Mouse (Mus musculus) ES-E14 (cell line): ENCODE results near the gene Fkbp4. TPM values are rescaled to one million over a fixed set of nuclear protein-coding genes. Genes with fewer than 3 reads are reported as not detected.

Experiments used
- DNase-seq: peaks from one replicate; pipeline ENCODE4 v3.0.0-alpha.2; 2013; ENCODE audit warnings: low read depth, low spot score
- H3K27ac ChIP-seq: 2 replicates; pipeline ENCODE4 v1.5.1; 2012; ENCODE audit warnings: low read depth, mild to moderate bottlenecking, low read length, moderate library complexity, mixed read lengths; ENCODE audit not compliant: poor library complexity, insufficient read depth, severe bottlenecking
- H3K36me3 ChIP-seq: 2 replicates; pipeline ENCODE4 v1.6.1; 2012; ENCODE audit warnings: mild to moderate bottlenecking, low read length, moderate library complexity, mixed read lengths; ENCODE audit not compliant: control insufficient read depth, poor library complexity, insufficient read depth, severe bottlenecking
- H3K4me1 ChIP-seq, 2 experiments: fragments of 150-350 bp in 1 of 2; sonication (generic) in 1 of 2; 2 replicates each; pipeline ENCODE4 v1.6.1; 2012; ENCODE audit warnings: low read length in 2 of 2, mild to moderate bottlenecking in 1 of 2, mixed read lengths in 1 of 2; ENCODE audit not compliant: control insufficient read depth in 2 of 2, insufficient read depth in 2 of 2, poor library complexity in 1 of 2
- H3K4me3 ChIP-seq, 2 experiments: fragments of 150-350 bp in 1 of 2; sonication (generic) in 1 of 2; 2 replicates each; pipeline ENCODE4 v1.5.1; 2012; ENCODE audit warnings: low read length in 2 of 2, low read depth in 1 of 2, mild to moderate bottlenecking in 1 of 2, mixed read lengths in 1 of 2; ENCODE audit not compliant: insufficient read depth in 1 of 2, poor library complexity in 1 of 2, severe bottlenecking in 1 of 2
- H3K9ac ChIP-seq: 2 replicates; pipeline ENCODE4 v1.6.1; 2012; ENCODE audit warnings: low read depth, mild to moderate bottlenecking, low read length, mixed read lengths; ENCODE audit not compliant: poor library complexity, insufficient read depth, severe bottlenecking
- H3K9me3 ChIP-seq: fragments of 150-350 bp; sonication (generic); 2 replicates; pipeline ENCODE4 v1.6.1; 2012; ENCODE audit warnings: low read depth, mild to moderate bottlenecking, low read length; ENCODE audit not compliant: control insufficient read depth, insufficient read depth
- CHD2 ChIP-seq: IDR thresholded peaks from 2 replicates; pipeline ENCODE4 v1.6.1; 2014; ENCODE audit warnings: mild to moderate bottlenecking, low read depth, low read length, inconsistent platforms
- HCFC1 ChIP-seq: IDR thresholded peaks from 2 replicates; pipeline ENCODE4 v1.6.1; 2012; ENCODE audit warnings: low read length, inconsistent platforms, borderline replicate concordance; ENCODE audit not compliant: insufficient read depth
- MAFK ChIP-seq: IDR thresholded peaks from 2 replicates; pipeline ENCODE4 v1.6.1; 2014; ENCODE audit warnings: mild to moderate bottlenecking, low read depth, low read length, inconsistent platforms; ENCODE audit not compliant: insufficient read depth
- ZC3H11A ChIP-seq: IDR thresholded peaks from 2 replicates; pipeline ENCODE4 v1.6.1; 2012; ENCODE audit warnings: low read depth, mild to moderate bottlenecking, inconsistent platforms, low read length, borderline replicate concordance
- ZNF384 ChIP-seq: IDR thresholded peaks from 2 replicates; pipeline ENCODE4 v1.6.1; 2012; ENCODE audit warnings: low read depth, low read length, inconsistent platforms
- in situ Hi-C, 2 experiments: fragments of 600-800 bp; cut with MboI; formaldehyde crosslinking; loops; one replicate each; pipeline ENCODE4 v1.15.1; 2025; ENCODE audit warnings: low sequenced_read_pairs in 2 of 2, inconsistent platforms in 1 of 2; ENCODE audit not compliant: unreplicated experiment in 2 of 2
- total RNA-seq: library from RNA; depleted of rRNA; stranded (reverse); fragments of 300-350 nt; gene quantifications from 2 replicates; pipeline ENCODE4 v1.2.3, GENCODE M21; 2012

Gene Fkbp4
- total RNA-seq, 1 experiment = 396 TPM

GRCm38 (mm10) chr6:128438871-128439341 is 429 bp upstream of the Fkbp4 start:
- peaks cover 8 to 20% of the 10 kb centered on the region in 2 experiments; a peak in 3 of 4 replicates for H3K4me1 ChIP-seq
- no peaks in the 10 kb centered on the region for H3K9me3 ChIP-seq
- in situ Hi-C loops = no loop called here
- peak overlapping the region; percentile 85 for H3K9ac ChIP-seq
- TF ChIP-seq MAFK (no peak), CHD2 (no peak), ZC3H11A (no peak), HCFC1 (no peak), ZNF384 (no peak)
- no peak for DNase-seq
- H3K36me3 ChIP-seq = peaks cover 27% of the 10 kb centered on the region
- peak overlapping the region; percentile 8; the same call in 1 of the 2 replicates for H3K27ac ChIP-seq
- peak overlapping the region; percentile 52 to 93 for H3K4me3 ChIP-seq

- Histone ChIP-seq H3K27ac (peak overlapping the region; percentile 54), H3K4me3 (peak overlapping the region; percentile 89 to 93), H3K36me3 (peaks cover 38% of the 10 kb centered on the region), H3K9ac (peak overlapping the region; percentile 89), H3K9me3 (no peaks in the 10 kb centered on the region), H3K4me1 (peaks cover 10 to 26% of the 10 kb centered on the region in 2 experiments; a peak in 3 of 4 replicates)
- in situ Hi-C loops = no loop called here
- TF ChIP-seq CHD2 (no peak), MAFK (no peak), HCFC1 (peak; percentile 85)
- no peak for DNase-seq
Measured at GRCm38 (mm10) chr6:128437731-128438316, 653 bp downstream of the Fkbp4 start.

GRCm38 (mm10) chr6:128437288-128437687 is 1.2 kb downstream of the Fkbp4 start:
- Histone ChIP-seq H3K4me1 (peaks cover 10 to 28% of the 10 kb centered on the region in 2 experiments; a peak in 3 of 4 replicates), H3K9ac (peak overlapping the region; percentile 89), H3K4me3 (peak overlapping the region; percentile 89 to 93), H3K9me3 (no peaks in the 10 kb centered on the region), H3K27ac (0 out of 2 replicates have a peak overlapping the region, but pooled peaks have one; percentile 54), H3K36me3 (peaks cover 44% of the 10 kb centered on the region)
- in situ Hi-C loops = no loop called here
- TF ChIP-seq CHD2 (no peak), HCFC1 (no peak), MAFK (no peak), ZC3H11A (no peak), ZNF384 (no peak)
- no peak for DNase-seq

GRCm38 (mm10) chr6:128436356-128437005 is 2.0 kb downstream of the Fkbp4 start:
- peaks cover 52% of the 10 kb centered on the region for H3K36me3 ChIP-seq
- no peak overlapping the region for H3K27ac ChIP-seq
- no peak for TF ChIP-seq HCFC1
- no peak for TF ChIP-seq CHD2
- TF ChIP-seq MAFK = no peak
- no peak for TF ChIP-seq ZNF384
- no peak for TF ChIP-seq ZC3H11A
- H3K9ac ChIP-seq = peak overlapping the region; percentile 61
- H3K9me3 ChIP-seq = no peaks in the 10 kb centered on the region
- H3K4me1 ChIP-seq = peaks cover 14 to 29% of the 10 kb centered on the region in 2 experiments
- no peak for DNase-seq
- in situ Hi-C loops = no loop called here
- peak overlapping the region; percentile 89 to 93 for H3K4me3 ChIP-seq
